Mouse (Mus musculus) right cerebral cortex, postnatal 4 days (tissue): Measurements from ENCODE around the gene Ppp1r2.

Source experiments
- DNase-seq: peaks from one replicate; pipeline ENCODE4 v3.0.0-alpha.2; 2022

The Ppp1r2 gene

DNA sequence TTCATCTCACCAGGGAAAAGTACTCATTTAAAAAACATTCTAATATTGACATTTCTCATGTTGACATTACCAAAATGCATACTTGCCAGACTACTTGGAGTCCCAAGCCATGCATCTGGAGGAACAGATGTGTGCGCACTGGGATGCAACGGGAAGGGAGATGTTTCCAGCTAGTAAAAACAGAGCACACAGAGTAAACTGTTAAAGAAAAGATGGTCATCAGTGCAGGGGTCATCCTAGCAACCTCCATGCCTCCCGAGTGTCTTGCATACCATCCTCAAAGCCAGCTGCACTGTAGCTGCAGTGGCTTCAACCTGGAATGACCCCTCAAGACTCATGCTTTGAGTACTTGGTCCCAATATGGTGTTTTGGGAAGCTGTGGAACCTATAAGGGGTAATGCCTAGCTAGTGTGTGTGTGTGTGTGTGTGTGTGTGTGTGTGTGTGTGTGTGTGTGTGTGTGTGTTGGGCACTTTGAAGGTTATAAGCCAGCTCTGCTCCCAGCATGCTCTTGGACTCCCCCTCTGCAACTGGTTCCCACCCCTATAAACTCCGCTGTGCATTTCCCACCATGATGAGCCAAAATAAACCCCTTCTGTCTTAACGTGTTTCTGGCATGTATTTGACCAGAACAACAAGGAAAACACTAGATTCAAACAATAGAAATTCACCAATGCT, 42.4 kb downstream of the Ppp1r2 start:
- DNase-seq = no peak

DNA sequence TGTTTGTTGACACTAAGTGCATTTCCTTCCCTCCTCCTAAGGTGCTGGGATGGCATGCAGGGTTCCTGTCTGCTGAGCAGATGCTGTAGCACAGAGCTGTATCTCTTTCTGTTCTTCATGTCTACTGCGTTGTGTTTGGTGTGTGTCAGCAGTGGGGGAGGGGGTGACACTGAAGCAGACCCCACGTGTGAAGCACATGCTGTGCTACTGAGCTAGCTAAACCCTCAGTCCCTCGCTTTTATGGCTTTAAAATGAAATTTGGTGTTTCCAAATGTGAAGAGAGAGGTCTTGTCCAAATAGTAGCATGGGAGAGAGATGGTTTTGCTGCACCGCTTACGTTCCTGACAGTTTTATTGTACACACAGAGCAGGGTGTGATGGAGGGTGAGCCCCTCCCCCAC, 43.5 kb downstream of the Ppp1r2 start:
- no peak for DNase-seq

DNA sequence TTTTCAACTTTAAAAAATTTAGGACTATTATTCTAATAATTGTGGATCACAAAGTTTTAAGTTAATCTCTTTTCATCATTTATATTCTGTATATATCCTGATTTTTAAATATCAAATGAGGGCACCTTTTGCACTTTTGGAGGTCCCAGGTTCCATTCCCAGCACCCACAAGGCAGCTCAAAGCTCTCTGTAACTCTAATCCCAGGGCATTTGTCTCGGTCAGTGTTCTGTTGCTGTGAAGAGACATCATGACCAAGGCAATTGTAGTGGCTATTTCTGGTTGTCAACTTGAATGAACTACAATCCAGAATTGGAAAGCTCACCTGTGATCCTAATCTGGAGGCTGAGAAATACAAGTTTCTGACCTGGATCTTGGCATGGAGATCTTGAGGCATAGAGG, 47.3 kb downstream of the Ppp1r2 start:
- no peak for DNase-seq

DNA sequence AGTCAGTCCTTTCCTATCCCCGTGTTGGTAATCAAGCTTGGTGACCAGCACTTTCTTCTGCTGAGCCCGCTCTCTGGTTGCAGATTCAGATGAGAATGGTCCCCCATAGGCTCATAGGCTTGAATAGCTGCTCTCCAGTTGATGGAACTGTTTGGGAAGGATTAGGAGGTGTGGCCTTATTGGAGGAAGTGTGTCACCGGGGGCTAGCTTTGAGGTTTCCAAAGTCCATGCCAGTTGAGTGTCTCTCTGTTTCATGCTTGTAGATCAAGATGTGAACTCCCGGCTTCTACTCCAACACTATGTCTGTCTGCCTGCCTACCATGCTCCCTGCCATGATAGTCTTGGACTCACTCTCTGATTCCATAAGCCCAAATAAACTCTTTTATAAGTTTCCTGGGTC, 59.8 kb downstream of the Ppp1r2 start:
- no peak for DNase-seq

DNA sequence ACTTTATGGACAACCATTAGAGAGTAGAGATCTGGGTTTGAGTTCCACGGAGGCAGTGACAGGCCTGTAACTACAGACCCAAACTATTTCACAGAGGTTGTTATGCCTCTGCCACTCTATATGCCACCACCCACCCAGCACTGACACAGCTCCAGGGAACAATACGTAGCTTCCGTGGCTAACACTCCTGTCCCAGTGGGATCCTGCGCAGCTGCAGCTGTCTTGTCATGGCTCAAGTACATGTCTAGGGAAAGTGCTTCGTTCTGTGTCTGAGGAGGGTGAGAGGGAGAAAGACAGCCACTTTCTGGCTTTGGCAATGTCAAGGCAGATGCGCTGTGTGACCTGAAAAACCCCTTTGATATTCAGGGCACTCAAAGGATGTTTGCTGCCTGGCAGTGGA, 61.6 kb downstream of the Ppp1r2 start:
- no peak for DNase-seq

DNA sequence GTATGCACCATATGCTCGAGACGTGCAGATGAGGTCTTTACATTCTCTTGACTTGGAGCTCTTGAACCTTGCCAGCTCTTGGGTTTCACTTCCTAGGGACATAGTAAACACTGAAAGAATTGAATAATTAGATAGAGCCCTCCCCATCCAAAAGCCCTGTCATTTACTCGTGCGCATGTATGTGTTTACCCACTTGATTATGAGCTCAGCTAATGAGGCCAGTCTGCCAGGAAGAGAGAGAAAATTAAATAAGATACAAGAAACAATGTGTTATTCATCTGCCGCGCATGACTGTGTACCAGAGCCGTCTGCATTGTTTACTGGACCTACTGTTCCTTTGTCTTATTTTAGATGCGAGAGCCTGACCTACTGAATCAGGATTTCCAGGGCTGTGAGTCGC, 63.6 kb downstream of the Ppp1r2 start:
- no peak for DNase-seq

DNA sequence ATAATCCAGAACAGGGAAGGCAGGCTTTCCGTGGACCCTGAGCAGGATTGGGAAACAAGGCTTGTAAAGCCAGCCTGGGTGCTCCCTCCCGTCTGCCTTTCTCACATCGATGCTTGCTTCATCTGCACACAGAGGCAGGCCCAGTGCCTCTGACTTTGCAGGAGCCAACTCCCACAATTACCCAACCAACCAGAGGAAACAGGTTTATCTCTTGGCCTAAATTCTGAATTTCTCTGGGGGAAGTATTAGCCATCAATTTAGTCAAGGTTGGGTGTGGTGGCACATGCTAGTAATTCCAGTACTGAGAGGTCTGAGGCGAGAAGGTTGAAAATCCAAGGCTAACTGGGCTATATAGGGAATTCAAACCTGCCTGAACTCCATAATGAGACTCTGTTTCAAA, 64.6 kb downstream of the Ppp1r2 start:
- DNase-seq = no peak

DNA sequence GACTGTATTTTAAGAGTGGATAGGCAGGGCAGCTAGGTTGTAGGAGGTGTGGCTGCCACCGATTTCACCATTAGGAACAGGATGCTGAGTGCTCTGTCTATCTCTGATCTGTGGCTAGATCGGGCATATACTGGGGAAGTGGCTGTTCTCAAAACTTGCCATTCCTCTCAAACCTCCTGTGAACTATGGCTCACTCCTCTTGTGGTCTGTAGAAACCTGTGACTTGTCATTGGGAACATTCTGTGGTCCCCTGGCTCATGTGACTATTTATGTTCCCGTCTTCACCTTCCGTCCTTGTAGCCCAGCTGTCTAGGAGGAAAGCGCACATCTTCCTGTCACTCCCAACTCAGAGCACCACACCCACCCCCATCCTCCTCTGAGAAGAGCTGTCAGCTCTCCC, 65.2 kb downstream of the Ppp1r2 start:
- no peak for DNase-seq

DNA sequence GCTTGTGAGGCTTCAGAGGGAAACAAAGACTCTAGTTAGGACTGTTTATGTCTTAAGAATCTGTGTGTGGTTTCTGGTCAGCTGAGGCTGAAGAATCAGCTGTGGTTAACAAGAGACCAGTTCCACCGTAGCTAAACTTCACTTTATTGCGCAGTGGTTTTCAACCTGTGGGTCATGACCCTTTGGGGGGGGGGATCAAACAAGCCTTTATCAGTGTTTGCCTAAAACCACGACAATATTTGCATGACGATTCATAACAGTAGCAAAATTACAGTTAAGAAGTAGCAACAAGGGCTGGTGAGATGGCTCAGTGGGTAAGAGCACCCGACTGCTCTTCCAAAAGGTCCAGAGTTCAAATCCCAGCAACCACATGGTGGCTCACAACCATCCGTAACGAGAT, 69.4 kb downstream of the Ppp1r2 start:
- DNase-seq = no peak

DNA sequence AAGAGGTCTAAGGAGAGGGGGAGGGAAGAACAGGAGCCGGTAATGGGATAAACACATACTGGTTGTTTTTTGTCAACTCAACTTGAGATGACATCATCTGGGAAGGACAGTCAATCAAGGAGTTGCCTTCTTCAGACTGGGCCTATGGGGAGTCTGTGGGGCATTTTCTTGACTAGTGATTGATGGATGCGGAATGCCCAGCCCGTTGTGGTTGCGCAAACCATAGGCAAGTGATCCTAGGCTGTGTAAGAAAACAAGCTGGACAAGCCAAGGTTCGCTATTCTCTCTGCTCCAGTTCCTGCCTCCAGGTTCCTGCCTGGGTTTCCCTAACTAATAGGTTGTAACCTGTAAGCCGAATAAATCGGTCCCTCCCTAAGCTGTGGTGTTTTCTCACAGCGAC, 69.9 kb downstream of the Ppp1r2 start:
- DNase-seq = no peak

DNA sequence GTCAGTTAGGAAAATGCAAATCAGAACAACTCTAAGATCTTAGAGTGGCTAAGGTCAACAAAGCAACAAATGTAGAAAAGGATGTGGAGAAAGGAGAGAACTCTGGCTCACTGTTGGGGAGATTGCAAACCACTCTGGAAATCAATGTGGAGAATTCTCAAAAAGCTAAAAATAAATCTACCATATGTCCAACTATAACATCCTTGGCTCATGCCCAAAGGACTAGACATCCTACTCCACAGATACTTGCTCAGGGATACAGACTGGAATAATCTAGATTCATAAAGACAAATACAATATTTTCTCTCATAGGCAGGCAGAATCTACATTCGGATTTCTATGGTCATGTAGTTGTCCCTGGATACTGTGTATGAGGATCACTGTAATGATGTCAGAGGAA, 70.9 kb downstream of the Ppp1r2 start:
- no peak for DNase-seq

DNA sequence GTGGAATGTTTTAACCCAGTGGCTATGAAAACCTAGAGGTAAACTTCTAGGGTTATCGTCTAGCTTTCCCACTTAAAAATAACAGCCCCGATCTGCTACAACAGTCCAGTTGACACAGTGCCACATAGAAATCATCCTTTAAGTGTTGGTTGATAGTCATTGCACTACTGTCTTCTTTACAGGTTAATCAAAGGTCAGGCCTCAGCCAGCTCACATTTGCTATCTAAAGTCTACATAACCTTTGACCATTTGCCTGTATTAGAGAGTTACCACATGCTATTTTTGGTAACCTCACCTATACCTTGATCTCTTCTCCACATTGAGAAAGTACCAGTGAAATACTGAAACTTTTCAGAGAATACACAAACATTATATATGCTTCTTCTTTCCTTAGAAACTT, 73.4 kb downstream of the Ppp1r2 start:
- DNase-seq = no peak
